10 mouse cellular contexts compared by ENCODE assay signal in the genomic region with DNA sequence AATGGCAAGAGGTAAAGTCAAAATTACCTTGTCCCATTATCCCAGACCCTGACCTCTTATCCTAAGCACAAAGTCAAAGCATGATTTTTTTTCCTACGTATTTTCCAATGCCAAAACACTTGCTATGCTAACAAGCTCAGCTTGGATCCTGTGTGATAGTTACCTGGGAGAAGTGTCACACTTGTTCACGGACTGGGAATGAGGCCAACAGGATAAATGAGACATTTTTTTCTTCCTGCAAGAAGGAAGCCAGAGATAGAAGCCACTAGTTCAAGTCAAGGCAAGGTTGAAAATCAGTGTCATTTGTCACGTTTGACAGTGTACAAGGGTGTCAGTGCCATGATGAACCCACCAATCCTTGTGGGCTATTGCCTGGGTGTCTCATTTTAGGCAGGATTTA.
"Had no signal": no experiment of that assay in that cellular context is flagged by ENCODE, and none has a peak within 500 bp of the region (broad histone marks: within the 10 kb centered on the region; RNA-seq: fewer than 3 reads in every experiment).

No protein-coding gene starts in this region.

- ATAC-seq: midbrain, embryonic 13.5 days; midbrain, embryonic 15.5 days had no signal

- DNase-seq: lung, adult 18-20 months; lung, embryonic 14.5 days; lung, postnatal 10 days; lung, postnatal 4 days; right cerebral cortex, postnatal 14 days; thymus, adult 2 months; thymus, postnatal 25 days; thymus, postnatal 4 days had no signal
